Mouse (Mus musculus): ENCODE results near the gene Shroom3. TPM values are rescaled to one million over a fixed set of nuclear protein-coding genes. Genes with fewer than 3 reads are reported as not detected.

Gene Shroom3
- polyA plus RNA-seq, 1 experiment from 2014 or later = 3.2 TPM

DNA sequence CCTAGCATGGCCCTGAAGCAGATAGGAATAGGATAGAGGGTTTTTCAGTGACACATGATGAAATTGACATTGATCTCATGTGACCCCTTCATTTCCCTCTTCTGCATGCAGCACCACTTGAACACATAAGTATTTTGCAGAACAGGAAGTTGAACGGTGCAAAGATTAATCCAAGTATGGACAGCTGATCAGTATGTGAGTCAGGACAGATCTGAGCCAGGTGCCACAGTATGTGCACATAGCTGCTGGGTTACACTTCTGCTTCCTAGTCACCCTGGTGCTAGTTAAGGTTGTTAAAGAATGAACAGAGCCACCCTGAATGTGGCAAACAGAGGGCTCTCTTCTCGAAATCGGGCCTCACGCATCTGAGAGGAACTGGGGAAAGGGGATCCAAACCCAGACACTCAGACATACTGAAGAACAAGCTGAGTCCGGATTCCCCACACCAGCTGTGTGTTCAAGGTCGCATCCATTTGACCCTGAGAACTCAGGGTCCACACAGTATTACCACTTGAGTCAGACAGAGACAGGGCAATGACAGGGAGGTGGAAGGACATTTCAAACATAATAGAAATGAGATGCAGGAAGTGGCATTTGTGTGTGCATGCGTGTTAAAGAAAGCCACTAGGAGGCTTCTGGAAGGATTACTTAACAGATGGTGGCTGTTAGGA is 251.2 kb downstream of the Shroom3 start:
- no peak for ATAC-seq (ENCODE audit: insufficient number of reproducible peaks, low FRiP score, low TSS enrichment, low read depth)
- no peak overlapping the region for H3K9ac ChIP-seq
- H3K27ac ChIP-seq = no peak overlapping the region
- H3K4me3 ChIP-seq = no peak overlapping the region
- H3K4me1 ChIP-seq = peaks cover 20% of the 10 kb centered on the region
- no peak overlapping the region for H3K4me2 ChIP-seq
- WGBS = 75% methylated on average over 7 of the region's 7 CpGs
- H3K27me3 ChIP-seq = no peaks in the 10 kb centered on the region
- H3K36me3 ChIP-seq = peaks cover 8% of the 10 kb centered on the region; the same call in 1 of the 2 replicates
- H3K9me3 ChIP-seq = no peaks in the 10 kb centered on the region

DNA sequence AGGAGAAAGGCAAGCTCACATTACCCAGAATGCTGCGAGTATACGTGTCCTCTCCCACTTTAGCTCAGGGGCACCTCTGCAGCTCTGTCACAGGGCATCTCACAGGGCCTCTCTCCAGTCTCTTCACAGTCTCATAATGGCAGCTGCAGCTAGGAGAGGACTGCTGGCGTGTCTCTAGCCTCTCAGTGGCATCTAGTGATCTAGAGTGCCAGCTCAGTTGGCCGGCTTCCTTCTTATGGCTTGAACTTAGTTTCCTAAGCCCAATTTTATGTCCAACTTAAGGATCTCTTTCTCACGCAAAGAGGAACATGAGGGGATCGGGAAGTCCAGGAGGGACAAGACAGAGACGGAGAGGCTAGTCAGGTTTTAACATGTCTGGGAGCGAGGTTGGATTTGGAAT is 252.6 kb downstream of the Shroom3 start:
- WGBS = 81% methylated on average over 8 of the region's 8 CpGs
- Histone ChIP-seq H3K27ac (no peak overlapping the region), H3K9ac (no peak overlapping the region), H3K9me3 (no peaks in the 10 kb centered on the region), H3K4me2 (no peak overlapping the region), H3K36me3 (peaks cover 21% of the 10 kb centered on the region), H3K4me1 (peaks cover 20% of the 10 kb centered on the region), H3K4me3 (no peak overlapping the region), H3K27me3 (no peaks in the 10 kb centered on the region)
- ATAC-seq (ENCODE audit: insufficient number of reproducible peaks, low FRiP score, low TSS enrichment, low read depth) = no peak

DNA sequence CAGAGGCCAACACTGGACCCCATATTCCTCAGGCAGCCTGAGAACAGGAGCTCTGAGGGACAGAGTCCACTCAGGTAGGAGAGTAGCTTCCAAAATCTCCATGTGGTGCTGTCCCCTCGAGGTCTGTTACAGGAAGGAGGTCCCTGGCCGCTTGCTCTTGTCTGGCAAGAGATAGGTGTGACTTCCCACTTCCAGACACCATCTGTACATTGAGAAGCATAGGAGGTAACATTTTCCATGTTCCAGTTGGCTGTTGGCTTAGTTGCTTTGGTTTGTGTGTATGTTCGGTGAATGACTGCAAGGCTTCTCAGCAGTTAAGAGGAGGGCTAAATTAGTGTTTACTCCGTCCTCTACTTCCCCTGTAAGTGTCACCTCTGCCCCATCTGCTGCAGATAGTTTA is 254.5 kb downstream of the Shroom3 start:
- H3K27ac ChIP-seq = no peak overlapping the region
- peaks cover 6% of the 10 kb centered on the region; the same call in 1 of the 2 replicates for H3K4me1 ChIP-seq
- peaks cover 39% of the 10 kb centered on the region for H3K36me3 ChIP-seq
- 63% methylated on average over 4 of the region's 4 CpGs for WGBS
- H3K4me2 ChIP-seq = no peak overlapping the region
- ATAC-seq (ENCODE audit: insufficient number of reproducible peaks, low FRiP score, low TSS enrichment, low read depth) = no peak
- no peak overlapping the region for H3K9ac ChIP-seq
- no peak overlapping the region for H3K4me3 ChIP-seq
- no peaks in the 10 kb centered on the region for H3K27me3 ChIP-seq
- peaks cover 15% of the 10 kb centered on the region; the same call in 1 of the 2 replicates for H3K9me3 ChIP-seq

DNA sequence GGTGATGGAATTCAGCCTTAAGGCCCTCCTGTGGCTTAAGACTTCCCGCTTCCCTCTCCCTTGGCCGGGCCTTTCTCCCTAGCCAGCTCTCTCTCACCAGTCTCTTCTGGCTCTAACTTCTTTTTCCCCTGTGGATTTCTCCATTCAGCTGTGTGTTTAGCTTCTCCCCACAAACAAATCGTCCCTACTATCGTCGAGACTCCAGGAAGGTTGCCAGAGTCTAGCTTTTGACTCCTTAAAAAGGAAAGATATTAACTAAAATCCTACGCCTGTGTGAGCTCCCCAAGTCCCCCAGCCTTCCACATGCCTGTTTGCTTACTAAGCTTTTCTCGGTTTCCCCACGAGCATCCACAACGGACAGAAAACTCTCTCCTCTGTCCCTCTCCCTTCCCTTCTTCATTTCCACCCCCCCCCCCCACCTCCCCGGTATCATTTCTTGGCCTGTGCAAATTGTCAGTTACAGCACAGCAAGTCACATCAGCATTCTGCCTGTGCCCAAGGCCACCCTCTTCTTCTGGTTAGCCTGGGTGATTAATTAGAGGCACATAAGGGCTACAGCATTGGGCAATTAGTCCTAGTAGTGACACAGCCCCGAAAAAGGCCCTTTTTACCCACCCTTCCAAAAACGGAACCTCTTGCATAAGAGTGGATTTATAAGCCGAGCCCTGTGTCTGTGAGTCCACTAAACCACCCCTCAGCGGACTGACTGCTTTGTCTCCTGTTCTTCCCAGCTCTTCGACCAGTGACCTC is 256.2 kb downstream of the Shroom3 start:
- Histone ChIP-seq H3K27ac (no peak overlapping the region), H3K4me1 (no peaks in the 10 kb centered on the region), H3K9ac (no peak overlapping the region), H3K4me2 (no peak overlapping the region), H3K36me3 (peaks cover 41% of the 10 kb centered on the region), H3K4me3 (no peak overlapping the region), H3K9me3 (peaks cover 16% of the 10 kb centered on the region; the same call in 1 of the 2 replicates), H3K27me3 (no peaks in the 10 kb centered on the region)
- ATAC-seq (ENCODE audit: insufficient number of reproducible peaks, low FRiP score, low TSS enrichment, low read depth) = no peak
- whole genome bisulfite sequencing = 84% methylated on average over 15 of the region's 15 CpGs

DNA sequence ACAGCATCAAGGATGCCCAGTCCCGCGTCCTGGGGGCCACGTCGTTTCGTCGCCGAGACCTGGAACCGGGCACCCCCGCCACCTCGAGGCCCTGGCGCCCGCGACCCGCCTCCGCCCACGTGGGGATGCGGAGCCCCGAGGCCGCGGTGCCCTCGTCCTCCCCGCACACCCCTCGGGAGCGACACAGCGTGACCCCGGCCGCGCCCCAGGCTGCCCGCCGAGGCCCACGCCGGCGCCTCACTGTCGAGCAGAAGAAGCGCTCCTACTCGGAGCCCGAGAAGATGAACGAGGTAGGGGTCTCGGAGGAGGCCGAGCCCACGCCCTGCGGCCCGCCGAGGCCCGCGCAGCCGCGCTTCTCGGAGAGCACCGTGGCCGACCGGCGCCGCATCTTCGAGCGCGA is 258.9 kb downstream of the Shroom3 start:
- 92% methylated on average over 51 of the region's 57 CpGs for WGBS
- no peak overlapping the region for H3K27ac ChIP-seq
- peaks cover 16% of the 10 kb centered on the region; the same call in 1 of the 2 replicates for H3K9me3 ChIP-seq
- no peak overlapping the region for H3K4me3 ChIP-seq
- no peaks in the 10 kb centered on the region for H3K4me1 ChIP-seq
- no peak overlapping the region for H3K4me2 ChIP-seq
- peaks cover 35% of the 10 kb centered on the region for H3K36me3 ChIP-seq
- no peaks in the 10 kb centered on the region for H3K27me3 ChIP-seq
- 0 out of 2 replicates have a peak, but pooled peaks have one; percentile 15 for ATAC-seq (ENCODE audit: insufficient number of reproducible peaks, low FRiP score, low TSS enrichment, low read depth)
- no peak overlapping the region for H3K9ac ChIP-seq

DNA sequence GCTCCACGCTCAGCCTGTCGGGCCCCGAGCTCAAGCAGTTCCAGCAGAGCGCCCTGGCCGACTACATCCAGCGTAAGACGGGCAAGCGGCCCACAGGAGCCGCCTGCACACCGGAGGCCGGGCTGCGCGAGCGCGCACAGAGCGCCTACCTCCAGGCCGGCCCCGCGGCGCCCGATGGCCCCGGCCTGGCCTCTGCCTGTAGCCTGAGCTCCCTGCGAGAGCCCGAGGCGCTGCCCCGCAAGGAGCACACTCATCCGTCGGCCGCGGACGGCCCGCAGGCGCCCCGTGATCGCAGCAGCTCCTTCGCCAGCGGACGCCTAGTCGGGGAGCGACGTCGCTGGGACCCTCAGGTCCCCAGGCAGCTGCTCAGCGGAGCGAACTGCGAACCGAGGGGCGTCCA is 259.3 kb downstream of the Shroom3 start:
- WGBS = 91% methylated on average over 47 of the region's 47 CpGs
- H3K4me2 ChIP-seq = no peak overlapping the region
- H3K4me3 ChIP-seq = no peak overlapping the region
- ATAC-seq (ENCODE audit: insufficient number of reproducible peaks, low FRiP score, low TSS enrichment, low read depth) = no peak
- H3K27me3 ChIP-seq = no peaks in the 10 kb centered on the region
- peaks cover 35% of the 10 kb centered on the region for H3K36me3 ChIP-seq
- peaks cover 16% of the 10 kb centered on the region; the same call in 1 of the 2 replicates for H3K9me3 ChIP-seq
- H3K9ac ChIP-seq = no peak overlapping the region
- no peaks in the 10 kb centered on the region for H3K4me1 ChIP-seq
- no peak overlapping the region for H3K27ac ChIP-seq

DNA sequence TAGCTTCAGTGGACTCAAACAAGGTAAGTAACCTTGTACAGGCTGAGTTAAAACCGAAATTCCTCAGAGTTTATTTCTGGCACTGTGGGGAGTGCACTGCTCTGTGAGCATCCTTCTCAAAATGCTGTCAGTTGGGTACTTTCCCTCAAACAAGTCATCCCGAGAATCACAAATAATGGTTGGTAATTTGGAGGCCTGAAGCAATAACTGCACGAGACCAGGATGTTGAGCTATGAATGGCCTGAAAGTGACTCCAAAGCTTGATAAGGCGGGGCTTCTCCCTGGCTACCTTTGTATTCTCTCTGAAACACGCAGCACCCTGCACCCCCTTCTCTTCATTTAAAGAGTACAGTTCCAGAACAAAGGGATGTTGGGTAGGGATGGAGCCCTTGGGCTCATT is 261.6 kb downstream of the Shroom3 start:
- peaks cover 16% of the 10 kb centered on the region; the same call in 1 of the 2 replicates for H3K9me3 ChIP-seq
- no peaks in the 10 kb centered on the region for H3K27me3 ChIP-seq
- no peak overlapping the region for H3K4me2 ChIP-seq
- 0 out of 2 replicates have a peak, but pooled peaks cover 3% of the 10 kb centered on the region for H3K4me1 ChIP-seq
- no peak overlapping the region for H3K27ac ChIP-seq
- peaks cover 32% of the 10 kb centered on the region for H3K36me3 ChIP-seq
- ATAC-seq (ENCODE audit: insufficient number of reproducible peaks, low FRiP score, low TSS enrichment, low read depth) = no peak
- H3K9ac ChIP-seq = no peak overlapping the region
- no peak overlapping the region for H3K4me3 ChIP-seq
- 71% methylated on average over 5 of the region's 5 CpGs for WGBS

DNA sequence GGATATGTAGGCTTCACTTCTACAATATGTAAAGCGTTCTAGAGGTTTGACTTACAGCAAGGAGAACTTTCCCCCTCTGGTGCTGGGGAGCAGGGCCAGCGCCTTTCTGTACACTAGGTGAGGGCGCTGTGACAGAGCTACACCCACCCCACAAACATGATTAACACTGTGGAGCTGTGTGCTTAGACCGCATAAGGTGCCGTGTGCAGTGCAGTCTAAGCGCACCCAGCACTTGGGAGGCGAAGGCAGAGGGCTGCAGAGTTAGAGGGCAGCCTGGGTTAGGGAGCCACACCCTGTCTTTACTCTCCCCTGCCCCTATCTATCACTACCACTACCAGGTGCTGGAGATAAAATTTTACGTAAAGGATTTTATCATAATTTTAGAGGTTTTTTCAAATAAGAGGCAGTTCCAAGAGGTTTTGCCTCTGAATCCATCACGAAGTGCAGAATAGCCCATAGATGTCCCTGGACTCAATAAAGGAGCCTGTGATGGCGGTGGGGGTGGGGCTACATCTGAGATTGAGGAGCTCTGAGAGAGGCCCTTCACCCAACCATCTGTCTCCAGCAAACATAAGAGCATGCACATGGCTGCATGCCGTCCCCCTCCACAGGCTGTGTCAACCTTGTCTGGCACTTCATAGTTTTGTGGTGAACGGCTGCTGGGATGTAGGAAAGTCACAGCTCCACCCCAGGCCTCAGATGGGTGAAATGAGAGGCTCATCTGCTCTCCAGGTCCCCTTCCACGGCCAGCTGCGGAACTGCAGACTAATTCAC is 265.9 kb downstream of the Shroom3 start:
- no peaks in the 10 kb centered on the region for H3K9me3 ChIP-seq
- no peaks in the 10 kb centered on the region for H3K27me3 ChIP-seq
- no peak overlapping the region for H3K9ac ChIP-seq
- no peak overlapping the region for H3K27ac ChIP-seq
- H3K4me3 ChIP-seq = no peak overlapping the region
- peaks cover 6% of the 10 kb centered on the region; the same call in 1 of the 2 replicates for H3K4me1 ChIP-seq
- no peak for ATAC-seq (ENCODE audit: insufficient number of reproducible peaks, low FRiP score, low TSS enrichment, low read depth)
- no peak overlapping the region for H3K4me2 ChIP-seq
- WGBS = 73% methylated on average over 14 of the region's 14 CpGs
- H3K36me3 ChIP-seq = peaks cover 10% of the 10 kb centered on the region; the same call in 1 of the 2 replicates

DNA sequence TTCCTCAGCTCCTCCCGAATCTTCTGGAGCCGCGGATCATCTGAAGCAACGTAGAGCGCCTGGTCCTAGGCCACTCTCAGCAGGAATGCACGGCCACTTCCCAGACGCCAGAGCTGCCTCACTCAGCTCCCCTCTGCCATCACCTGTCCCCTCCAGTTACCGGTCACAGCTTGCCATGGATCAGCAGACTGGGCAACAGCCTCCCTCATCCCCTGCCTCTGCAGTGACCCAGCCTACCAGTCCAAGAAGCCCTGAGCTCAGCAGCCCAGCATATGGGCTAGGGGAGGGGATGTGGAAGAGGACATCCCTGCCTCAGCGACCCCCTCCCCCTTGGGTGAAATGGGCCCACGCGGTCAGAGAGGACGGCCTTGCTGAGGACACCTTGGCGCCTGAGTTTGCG is 267.3 kb downstream of the Shroom3 start:
- no peak overlapping the region for H3K27ac ChIP-seq
- H3K9me3 ChIP-seq = no peaks in the 10 kb centered on the region
- ATAC-seq (ENCODE audit: insufficient number of reproducible peaks, low FRiP score, low TSS enrichment, low read depth) = no peak
- WGBS = 89% methylated on average over 14 of the region's 14 CpGs
- H3K4me1 ChIP-seq = peaks cover 7% of the 10 kb centered on the region; the same call in 1 of the 2 replicates
- H3K27me3 ChIP-seq = no peaks in the 10 kb centered on the region
- no peak overlapping the region for H3K4me2 ChIP-seq
- H3K9ac ChIP-seq = no peak overlapping the region
- H3K4me3 ChIP-seq = no peak overlapping the region
- H3K36me3 ChIP-seq = peaks cover 10% of the 10 kb centered on the region; the same call in 1 of the 2 replicates

DNA sequence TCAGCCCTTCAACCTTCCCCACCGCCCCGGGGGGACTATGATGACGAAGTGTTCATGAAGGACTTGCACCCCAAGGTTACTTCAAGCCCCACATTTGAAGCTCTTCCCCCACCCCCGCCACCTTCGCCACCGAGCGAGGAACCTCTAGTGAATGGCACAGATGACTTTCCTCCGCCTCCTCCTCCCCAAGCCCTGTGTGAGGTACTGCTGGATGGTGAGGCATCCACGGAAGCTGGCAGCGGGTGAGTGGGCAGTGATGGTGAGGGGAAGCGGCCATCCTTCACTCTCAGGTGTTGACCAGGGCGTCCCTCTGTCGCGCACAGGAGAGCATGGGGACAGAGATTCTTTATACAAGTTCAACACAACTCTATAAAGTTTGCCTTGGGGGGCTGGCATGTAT is 267.8 kb downstream of the Shroom3 start:
- peaks cover 7% of the 10 kb centered on the region; the same call in 1 of the 2 replicates for H3K4me1 ChIP-seq
- 92% methylated on average over 14 of the region's 14 CpGs for WGBS
- H3K36me3 ChIP-seq = peaks cover 10% of the 10 kb centered on the region; the same call in 1 of the 2 replicates
- no peaks in the 10 kb centered on the region for H3K27me3 ChIP-seq
- H3K9ac ChIP-seq = no peak overlapping the region
- ATAC-seq (ENCODE audit: insufficient number of reproducible peaks, low FRiP score, low TSS enrichment, low read depth) = no peak
- no peak overlapping the region for H3K4me3 ChIP-seq
- no peak overlapping the region for H3K4me2 ChIP-seq
- no peaks in the 10 kb centered on the region for H3K9me3 ChIP-seq
- H3K27ac ChIP-seq = no peak overlapping the region

DNA sequence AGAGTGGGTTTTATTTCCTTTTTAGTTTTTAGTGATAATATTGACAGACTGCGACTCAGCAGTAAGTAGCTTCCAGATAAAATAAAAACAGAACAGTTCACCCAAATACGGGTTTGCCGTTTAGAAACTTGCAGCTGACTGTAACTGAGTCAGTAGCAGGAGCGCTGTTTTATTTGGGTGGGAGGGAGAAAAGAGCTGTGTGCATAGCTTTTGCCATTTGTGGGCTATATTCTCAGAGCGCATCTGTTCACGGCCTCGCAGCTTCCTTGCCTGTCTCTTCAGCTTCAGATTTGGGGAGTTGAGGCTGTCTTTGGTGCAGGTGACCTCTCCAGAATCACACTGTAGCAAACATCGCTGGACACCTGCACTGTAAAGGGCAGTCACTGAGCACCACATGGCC is 270.6 kb downstream of the Shroom3 start:
- H3K4me1 ChIP-seq = peaks cover 9% of the 10 kb centered on the region; the same call in 1 of the 2 replicates
- H3K4me2 ChIP-seq = no peak overlapping the region
- no peak overlapping the region for H3K9ac ChIP-seq
- 81% methylated on average over 8 of the region's 8 CpGs for WGBS
- H3K27me3 ChIP-seq = no peaks in the 10 kb centered on the region
- peaks cover 14% of the 10 kb centered on the region; the same call in 1 of the 2 replicates for H3K36me3 ChIP-seq
- no peaks in the 10 kb centered on the region for H3K9me3 ChIP-seq
- no peak overlapping the region for H3K4me3 ChIP-seq
- no peak overlapping the region for H3K27ac ChIP-seq
- ATAC-seq (ENCODE audit: insufficient number of reproducible peaks, low FRiP score, low TSS enrichment, low read depth) = no peak

Measured in limb, embryonic 15.5 days (tissue).